Mouse (Mus musculus) liver, postnatal 0 days (tissue): ENCODE results near the gene Foxred1.

Experiments
- CTCF ChIP-seq: sonication (generic); IDR thresholded peaks from 2 replicates; pipeline ENCODE4 v1.5.1; 2016; ENCODE audit warnings: antibody characterized with exemption, low read depth
- EP300 ChIP-seq: IDR thresholded peaks from 2 replicates; pipeline ENCODE4 v1.6.1; 2016; ENCODE audit warnings: antibody characterized with exemption, low read depth, mild to moderate bottlenecking

DNA sequence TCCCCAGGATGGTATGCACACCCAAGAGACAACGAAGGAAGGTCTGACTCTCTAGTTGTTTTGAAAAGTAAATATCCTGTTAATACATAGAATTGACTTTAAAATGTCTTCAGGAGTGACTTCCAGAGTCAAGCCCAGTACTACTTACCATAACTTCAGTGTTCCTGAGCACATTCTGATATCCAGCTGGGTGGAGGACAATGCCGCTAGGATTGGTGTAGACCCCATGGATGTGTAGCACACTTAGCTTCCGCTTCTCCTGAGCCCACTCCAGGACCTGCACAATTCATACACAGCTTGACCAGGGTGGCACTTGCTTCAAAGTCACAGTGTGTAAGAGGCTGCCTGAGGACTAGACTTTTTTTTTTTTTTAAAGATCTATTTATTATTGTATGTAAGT, 12.6 kb upstream of the Foxred1 start:
- TF ChIP-seq CTCF: no peak
- TF ChIP-seq EP300: no peak
